18 mouse cellular contexts compared by ENCODE assay signal in genomic region chr7:40211956-40212355, GRCm38 (mm10).
"Had no signal": no experiment of that assay in that cellular context is flagged by ENCODE, and none has a peak within 500 bp of the region (broad histone marks: within the 10 kb centered on the region; RNA-seq: fewer than 3 reads in every experiment).

No protein-coding gene starts in this region.

- DNase-seq: kidney, postnatal 10 days; kidney, postnatal 4 days; lung, postnatal 14 days; retina, postnatal 1 day; right cerebral cortex, postnatal 4 days; spleen, adult 18-20 months; thymus, adult 18-20 months; thymus, postnatal 14 days had no signal

- H3K4me3 ChIP-seq: layer of hippocampus, adult 2 months; left cerebral cortex, adult 2 months; limb, embryonic 15.5 days; liver, embryonic 12.5 days; lung, embryonic 15.5 days; megakaryocyte, embryonic 14.5 days; midbrain, embryonic 15.5 days; neural tube, embryonic 13.5 days had no signal

- H3K9ac ChIP-seq: limb, embryonic 15.5 days; liver, embryonic 12.5 days; lung, embryonic 15.5 days; midbrain, embryonic 15.5 days; neural tube, embryonic 13.5 days had no signal

- H3K9me3 ChIP-seq: limb, embryonic 15.5 days; liver, embryonic 12.5 days; lung, embryonic 15.5 days; midbrain, embryonic 15.5 days; neural tube, embryonic 13.5 days had no signal

- H3K36me3 ChIP-seq: limb, embryonic 15.5 days; liver, embryonic 12.5 days; lung, embryonic 15.5 days; midbrain, embryonic 15.5 days; neural tube, embryonic 13.5 days had no signal

- ATAC-seq: liver, embryonic 12.5 days; midbrain, embryonic 15.5 days had no signal

- H3K4me2 ChIP-seq: limb, embryonic 15.5 days; liver, embryonic 12.5 days; lung, embryonic 15.5 days; midbrain, embryonic 11.5 days; midbrain, embryonic 15.5 days; neural tube, embryonic 13.5 days had no signal

- H3K27ac ChIP-seq: layer of hippocampus, adult 2 months; left cerebral cortex, adult 2 months; limb, embryonic 15.5 days; liver, embryonic 12.5 days; lung, embryonic 15.5 days; macrophage; midbrain, embryonic 15.5 days; neural tube, embryonic 13.5 days had no signal

- H3K27me3 ChIP-seq: limb, embryonic 15.5 days; liver, embryonic 12.5 days; lung, embryonic 15.5 days; megakaryocyte, embryonic 14.5 days; midbrain, embryonic 15.5 days; neural tube, embryonic 13.5 days had no signal

- H3K4me1 ChIP-seq: limb, embryonic 15.5 days; liver, embryonic 12.5 days; lung, embryonic 15.5 days; megakaryocyte, embryonic 14.5 days; midbrain, embryonic 15.5 days; neural tube, embryonic 13.5 days had no signal
